Comparison of ENCODE assay signal across 8 mouse cellular contexts in the genomic region with DNA sequence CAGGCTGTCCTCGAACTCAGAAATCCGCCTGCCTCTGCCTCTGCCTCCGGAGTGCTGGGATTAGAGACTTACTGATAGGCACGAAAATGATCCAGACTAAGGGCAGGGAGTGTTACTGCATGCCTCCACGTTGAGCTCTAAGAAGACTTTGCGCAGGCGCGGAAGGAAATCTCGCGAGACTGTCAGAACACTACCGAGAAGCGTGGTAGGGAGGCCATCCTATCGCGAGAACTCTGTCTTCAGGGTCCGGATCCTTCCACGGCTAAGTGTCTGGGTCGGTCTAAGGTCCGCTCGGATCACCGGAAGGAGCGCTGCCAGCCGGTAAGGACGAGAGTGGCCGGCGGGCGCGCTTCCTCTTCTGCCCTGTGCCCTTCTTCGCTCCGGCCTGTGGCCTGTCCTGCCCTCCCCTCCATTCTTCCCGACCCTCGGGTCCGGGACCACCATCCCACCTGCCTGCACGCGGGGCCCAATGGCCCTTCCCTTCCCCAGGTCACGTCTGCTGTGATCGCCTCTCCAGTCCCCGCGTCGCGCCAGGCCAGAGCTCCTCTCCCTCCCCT. TPM values are rescaled to one million over a fixed set of nuclear protein-coding genes. Genes with fewer than 3 reads are reported as not detected.
DNase-seq lines count a peak whose midpoint lies in the region; ATAC-seq lines count a peak whose summit lies in the region.

Ncoa4 (plus strand) TSS at position 176 of the 557 bp plus-strand sequence.

- WGBS in heart, embryonic 10.5 days = under 1% methylated on average over 39 of the region's 40 CpGs
- WGBS in kidney, embryonic 15.5 days = 1% methylated on average over 37 of the region's 40 CpGs

- no peaks in the 10 kb centered on the region for H3K36me3 ChIP-seq in heart, embryonic 10.5 days
- H3K36me3 ChIP-seq in kidney, embryonic 15.5 days = no peaks in the 10 kb centered on the region

- H3K9me3 ChIP-seq in heart, embryonic 10.5 days = no peaks in the 10 kb centered on the region
- H3K9me3 ChIP-seq in kidney, embryonic 15.5 days (replicated peaks) = no peaks in the 10 kb centered on the region

- H3K4me1 ChIP-seq in heart, embryonic 10.5 days = peaks cover 36% of the 10 kb centered on the region
- H3K4me1 ChIP-seq in kidney, embryonic 15.5 days = peaks cover 29% of the 10 kb centered on the region

- DNase-seq in B cell, adult 2 months = peak; percentile 97
- DNase-seq in brain, adult 2 months (ENCODE audit: low read depth, low spot score) = peak; percentile 99
- peak; percentile 99 for DNase-seq in heart, embryonic 10.5 days (ENCODE audit: low spot score)
- DNase-seq in liver = peak; percentile 99
- DNase-seq in spleen, postnatal 4 days (ENCODE audit: low spot score in 2 of 2) = peak; percentile 98 to 99

- H3K4me2 ChIP-seq in kidney, embryonic 15.5 days = peak within 1 kb of the TSS; percentile 84

- peak within 1 kb of the TSS; percentile 93 for H3K27ac ChIP-seq in heart, embryonic 10.5 days
- H3K27ac ChIP-seq in kidney, embryonic 15.5 days = peak within 1 kb of the TSS; percentile 93

- no peaks in the 10 kb centered on the region for H3K27me3 ChIP-seq in heart, embryonic 10.5 days (ENCODE audit: insufficient read depth, poor library complexity, severe bottlenecking)
- no peaks in the 10 kb centered on the region for H3K27me3 ChIP-seq in kidney, embryonic 15.5 days

- peak within 1 kb of the TSS; percentile 84 for H3K4me3 ChIP-seq in heart, embryonic 10.5 days
- H3K4me3 ChIP-seq in kidney, embryonic 15.5 days (replicated peaks) = peak within 1 kb of the TSS; percentile 96

- peak; percentile 91 for ATAC-seq in erythroblast, adult 5-6 weeks (replicated peaks; ENCODE audit: low FRiP score, poor library complexity, severe bottlenecking)
- ATAC-seq in kidney, embryonic 15.5 days (replicated peaks; ENCODE audit: low FRiP score) = peak; percentile 97
- peak; percentile 96 for ATAC-seq in monocyte, adult 5-6 weeks (replicated peaks; ENCODE audit: insufficient number of reproducible peaks, low FRiP score, low TSS enrichment, poor library complexity, severe bottlenecking)

- H3K9ac ChIP-seq in kidney, embryonic 15.5 days = peak within 1 kb of the TSS; percentile 91

RNA-seq across cellular contexts. Expression of gene Ncoa4, which starts in this region (rescaled TPM):
- total RNA-seq in erythroblast, adult 5-6 weeks (2015; ENCODE audit: low replicate concordance) = 661 and 684 TPM in 2 replicates
- total RNA-seq in erythroblast, adult 5-6 weeks (2017; ENCODE audit: low replicate concordance) = 773 and 931 TPM in 2 replicates
- 102 and 112 TPM in 2 replicates for polyA plus RNA-seq in heart, embryonic 10.5 days (2016; fragmentation: Nextera tagmentation; extraction: Ambion mirVana)
- 107 and 110 TPM in 2 replicates for polyA plus RNA-seq in kidney, embryonic 15.5 days (2015; fragmentation: Nextera tagmentation; extraction: Ambion mirVana)
- total RNA-seq in monocyte, adult 5-6 weeks (2017) = 60.5 to 111 TPM (median 83.4 TPM) in 3 replicates

Comparison
In these comparisons a context has a peak if more than half of its experiments do, and no peak if none do; other contexts are left out.
1. Peak in every context shown above with its lines: DNase-seq, ATAC-seq, H3K4me3 ChIP-seq and H3K27ac ChIP-seq.